1 mouse cellular context compared by ENCODE assay signal in genomic region chr16:31992039-31992438, GRCm38 (mm10).
TF ChIP-seq lines count a peak whose summit lies in the region.

No protein-coding gene starts in this region.

TF ChIP-seq in MEL, 35 proteins besides CTCF, POLR2A, EP300 and RAD21:
- no peak for TF ChIP-seq GATA1 (IDR thresholded peaks at IDR 0.05; ENCODE audit: low read depth, low read length)
- no peak for TF ChIP-seq KAT2A (conservative IDR thresholded peaks at IDR 0.05; ENCODE audit: low read depth, low read length)
- TF ChIP-seq NRF1 (IDR thresholded peaks at IDR 0.05; ENCODE audit: insufficient read depth, low read depth, low read length, poor library complexity, severe bottlenecking), result no peak
- no peak for TF ChIP-seq MEF2A (IDR thresholded peaks at IDR 0.05; ENCODE audit: extremely low read depth, insufficient replicate concordance, low read depth, low read length, poor library complexity, severe bottlenecking)
- peak; percentile 31 for TF ChIP-seq SMC3 (IDR thresholded peaks at IDR 0.05; ENCODE audit: low read depth, low read length)
- no peak for TF ChIP-seq TCF12 (IDR thresholded peaks at IDR 0.05; ENCODE audit: low read depth, low read length)
- TF ChIP-seq UBTF (IDR thresholded peaks at IDR 0.05; ENCODE audit: borderline replicate concordance, insufficient read depth, low read depth, low read length), result no peak
